Mouse (Mus musculus) frontal cortex, postnatal 36 days (tissue): ENCODE measurements around the gene Pnpla2.
A peak's percentile ranks its signal among the peaks of the same experiment; 100 is the strongest.
"Not testable (repeated sequence)": the region's sequence is repeated elsewhere in the genome, so short reads cannot be mapped to it uniquely, and the experiment has no call there.

Experiments used
- DNase-seq, 2 experiments: peaks; one replicate each; pipeline ENCODE4 v3.0.0; 2022; ENCODE audit warnings: low spot score in 2 of 2

Gene Pnpla2

DNA sequence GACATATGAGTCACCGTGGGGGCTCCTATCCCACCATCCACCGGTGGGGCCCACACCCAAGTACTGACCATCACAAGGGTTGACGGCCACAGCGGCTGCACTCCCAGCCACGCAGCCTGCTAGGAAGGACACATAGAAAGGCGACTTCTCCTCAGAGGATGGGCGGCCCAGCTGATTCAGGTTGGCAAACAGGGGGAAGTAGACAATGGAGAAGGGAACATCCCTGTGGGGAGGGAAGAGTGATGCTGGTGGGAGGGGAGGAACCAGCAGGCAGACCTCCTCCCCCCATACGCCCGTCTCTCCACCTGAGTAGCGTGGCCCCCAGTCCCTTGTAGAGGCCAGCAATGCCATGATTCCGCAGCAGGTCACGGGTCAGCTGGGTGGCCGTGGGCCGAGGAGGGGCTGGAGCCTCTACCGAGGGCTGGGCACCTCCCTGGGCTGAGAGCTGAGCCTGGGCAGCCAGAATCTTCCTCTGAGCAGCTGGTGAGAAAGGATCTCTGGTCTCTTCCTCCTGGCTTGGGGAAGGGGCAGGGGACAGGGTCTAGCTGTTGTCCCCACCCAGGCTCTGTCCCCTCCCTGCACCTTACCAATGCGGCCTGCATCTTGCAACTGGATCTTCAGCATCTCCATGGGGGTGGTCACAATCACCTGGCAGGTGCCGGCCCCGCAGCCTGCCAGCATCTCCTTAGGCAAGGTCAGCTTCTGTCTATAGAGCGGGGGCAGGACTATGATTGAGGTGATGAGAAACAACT lies 23.4 kb upstream of the Pnpla2 start:
- DNase-seq, result no peak

DNA sequence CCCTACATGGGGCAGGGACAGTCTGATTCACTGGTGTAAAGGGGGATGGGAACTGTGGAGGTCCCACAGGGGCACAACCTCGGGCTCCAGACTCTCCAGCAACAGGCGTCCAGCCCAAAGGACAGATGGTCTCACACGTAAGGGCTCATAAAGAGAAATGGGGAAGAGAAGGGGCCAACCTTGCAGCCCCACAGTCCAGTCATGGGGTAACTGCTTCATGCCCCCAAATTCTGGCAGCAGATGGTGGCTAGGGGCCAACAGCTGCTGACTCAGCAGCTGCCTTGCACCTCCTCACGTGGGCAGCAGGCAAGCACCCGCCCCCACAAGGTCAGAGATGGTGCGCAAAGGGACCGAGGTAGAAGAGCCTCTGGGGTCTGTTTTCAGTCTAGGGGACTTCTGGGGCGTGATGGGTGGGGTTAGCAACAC lies 22.8 kb upstream of the Pnpla2 start:
- no peak for DNase-seq

DNA sequence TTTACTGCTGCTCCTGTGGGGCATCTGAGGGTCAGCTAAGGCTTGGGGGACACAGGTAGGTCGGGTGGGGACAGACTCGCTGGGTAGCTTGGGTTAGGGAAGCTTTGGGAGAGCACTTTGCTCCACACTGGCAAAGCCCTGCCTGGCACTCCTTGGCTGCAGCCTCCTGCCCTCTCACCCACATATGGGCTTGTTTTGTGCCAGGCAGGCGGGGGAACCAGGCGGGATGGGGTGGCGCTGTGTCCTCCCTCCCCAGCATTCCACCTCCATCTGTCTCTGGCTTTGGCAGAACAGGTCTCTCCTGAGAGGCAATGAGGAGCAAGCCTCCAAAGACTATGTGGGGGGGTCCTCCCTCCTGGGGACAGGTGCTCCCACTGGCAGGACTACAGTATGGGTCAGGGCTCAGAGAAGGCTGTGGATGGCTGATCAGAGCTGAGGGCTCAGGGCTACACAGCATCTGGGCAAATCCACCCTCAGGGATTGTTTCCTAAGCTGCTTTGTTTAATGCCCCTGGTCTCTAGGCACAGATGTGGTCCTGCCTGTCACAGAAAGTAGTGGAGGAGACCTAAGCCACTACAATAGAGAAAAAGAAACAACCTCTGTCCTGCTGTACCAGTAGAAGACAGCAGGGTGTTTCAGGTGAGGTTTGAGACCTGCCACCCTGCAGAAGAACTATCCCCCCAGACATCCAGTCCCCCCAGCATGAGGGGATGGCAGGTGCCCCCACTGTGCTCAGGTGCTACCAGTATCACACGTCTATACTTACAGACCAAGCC lies 22.1 kb upstream of the Pnpla2 start:
- no peak for DNase-seq

DNA sequence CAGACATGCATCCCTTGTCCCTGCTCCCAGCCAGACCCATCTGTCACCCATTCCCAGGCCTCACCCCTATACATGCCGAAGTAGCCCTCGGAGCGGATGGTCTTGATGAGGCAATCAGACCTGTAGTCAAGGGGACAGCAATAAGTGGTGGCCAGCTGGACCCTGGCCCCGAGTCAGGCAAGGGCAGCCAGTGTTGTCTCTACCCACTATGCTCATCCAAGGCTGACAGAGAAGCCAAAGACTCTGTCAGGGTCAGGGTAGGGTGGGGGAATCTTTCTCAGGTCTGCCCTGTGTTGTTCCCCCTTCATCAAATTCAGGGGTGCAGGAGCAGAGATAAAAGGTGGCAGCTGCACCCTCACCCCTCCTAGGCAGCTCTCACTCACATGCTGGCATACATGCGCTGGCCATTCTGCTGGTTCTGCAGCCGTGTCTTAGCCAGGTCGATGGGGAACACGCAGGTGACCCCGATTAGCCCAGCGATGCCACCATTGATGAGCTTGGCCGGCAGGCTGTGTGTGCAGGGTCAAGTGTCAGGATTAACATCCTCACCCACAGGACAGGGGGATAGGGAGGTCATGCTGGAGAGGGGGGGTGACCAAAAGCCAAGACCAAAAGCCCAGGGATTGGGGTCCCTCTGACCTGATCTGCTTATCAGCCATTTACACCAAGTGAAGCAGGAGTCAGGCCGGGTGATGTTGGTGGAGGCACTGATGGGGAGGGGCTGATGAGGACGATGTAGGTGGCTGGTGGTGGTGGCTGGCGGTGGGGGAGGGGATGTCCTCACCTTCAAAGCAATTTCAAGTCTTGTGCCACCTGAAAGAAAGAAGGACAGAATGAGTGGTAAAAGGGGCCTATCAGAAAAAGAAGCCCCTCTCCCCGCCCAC lies 21.2 kb upstream of the Pnpla2 start:
- DNase-seq, result no peak

DNA sequence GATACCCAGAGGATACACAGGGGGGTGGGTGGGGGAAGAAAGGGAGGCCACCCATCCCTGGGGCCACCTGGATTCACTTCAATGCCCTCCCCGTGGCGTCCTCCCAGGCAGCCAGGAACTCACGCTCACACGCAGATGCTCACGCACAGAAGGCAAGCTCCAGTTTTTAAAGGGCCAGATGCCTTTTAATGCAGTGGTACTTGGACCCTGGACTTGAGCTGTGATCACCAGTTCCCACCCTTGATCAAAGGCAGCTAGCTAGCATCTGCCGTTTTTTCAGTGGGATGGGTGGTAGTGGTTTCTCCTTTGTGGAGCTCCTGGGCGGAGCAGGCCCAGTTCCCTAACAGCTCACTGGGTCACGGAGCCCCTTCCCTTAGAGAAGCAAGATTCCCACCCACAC lies 20.5 kb upstream of the Pnpla2 start:
- peak; percentile 70 to 80 for DNase-seq

DNA sequence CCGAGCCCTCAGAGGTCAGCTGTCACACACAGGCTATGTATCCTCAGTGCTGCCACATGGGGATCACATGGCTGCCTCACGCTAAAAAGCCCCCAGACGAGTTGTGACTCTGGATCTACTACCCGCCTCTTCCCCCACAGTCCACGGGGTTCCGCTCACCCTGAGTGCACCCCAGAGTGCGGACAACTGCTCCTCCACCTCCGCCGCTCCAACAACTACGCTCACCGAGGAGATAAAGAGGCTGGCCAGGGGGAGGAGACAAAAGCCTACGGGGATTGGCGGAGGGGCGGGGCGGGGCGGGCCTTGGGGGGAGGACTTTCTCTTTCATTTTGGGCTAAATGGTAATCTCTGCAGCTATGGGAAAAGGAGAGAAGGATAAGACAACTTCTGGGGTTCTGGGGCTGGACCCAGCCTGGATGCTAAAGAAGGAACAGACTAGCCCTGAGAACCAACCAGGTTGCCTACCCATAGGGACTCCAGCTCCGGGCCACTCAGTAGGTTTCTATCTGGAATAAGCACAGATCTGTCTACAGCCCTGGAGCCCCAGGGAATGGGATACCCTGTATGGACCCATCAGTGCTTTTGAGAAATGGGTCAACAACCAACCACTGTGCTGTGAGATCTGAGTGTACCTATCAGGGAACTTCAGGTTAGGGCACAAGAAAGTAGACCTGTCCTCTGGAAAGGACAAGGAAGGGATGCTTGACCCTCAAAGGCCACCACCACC lies 19.7 kb upstream of the Pnpla2 start:
- peak in 1 of 2 experiments; percentile 52 for DNase-seq

DNA sequence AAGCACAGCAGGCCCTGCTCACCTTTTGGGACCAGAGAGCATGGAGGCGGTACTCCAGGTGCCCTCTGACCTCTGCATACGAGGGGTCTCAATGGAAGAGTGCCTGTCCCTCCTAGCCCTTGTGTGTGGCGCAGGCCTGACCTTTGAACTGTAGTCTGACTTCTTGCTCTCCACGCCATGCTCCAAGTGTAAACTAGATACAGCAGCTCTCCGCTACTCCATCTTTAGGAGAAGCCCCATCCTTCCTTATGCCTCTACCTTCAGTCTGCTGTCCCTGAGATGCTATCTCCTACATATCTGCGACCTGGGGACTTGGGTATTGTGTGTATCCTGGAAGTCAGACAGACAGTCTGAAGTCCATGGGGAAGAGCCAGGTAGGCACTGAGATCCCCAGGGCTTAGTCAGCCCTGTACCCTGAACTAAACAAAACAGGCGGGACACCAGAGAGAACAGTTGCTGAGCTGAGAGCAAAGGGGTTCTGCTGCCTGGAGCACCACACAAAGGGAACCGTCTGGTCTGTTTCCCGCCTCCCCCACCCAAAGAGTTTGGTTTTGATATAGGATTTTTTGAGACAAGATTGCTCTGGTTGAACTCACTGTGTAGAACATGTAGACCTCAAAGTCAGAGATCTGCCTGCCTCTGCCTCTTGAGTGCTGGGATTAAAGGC lies 19.0 kb upstream of the Pnpla2 start:
- no peak for DNase-seq

DNA sequence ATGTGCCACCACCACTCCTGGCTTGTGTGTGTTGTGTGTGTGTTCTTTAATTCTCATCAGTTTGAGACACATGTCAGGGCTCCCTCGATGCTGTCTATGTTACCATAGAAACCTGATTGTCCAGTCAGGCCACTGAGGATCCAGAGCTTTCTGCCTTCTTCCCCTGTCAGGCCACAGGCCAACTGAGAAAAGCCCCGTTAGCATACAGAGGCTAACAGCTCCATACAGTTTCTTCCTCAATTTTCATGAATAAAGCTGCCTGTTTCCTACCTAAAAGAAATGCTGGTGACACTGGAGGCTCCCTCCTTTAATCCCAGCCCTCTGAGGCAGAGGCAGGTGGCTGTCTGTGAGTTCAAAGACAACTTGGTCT lies 18.5 kb upstream of the Pnpla2 start:
- no peak for DNase-seq

DNA sequence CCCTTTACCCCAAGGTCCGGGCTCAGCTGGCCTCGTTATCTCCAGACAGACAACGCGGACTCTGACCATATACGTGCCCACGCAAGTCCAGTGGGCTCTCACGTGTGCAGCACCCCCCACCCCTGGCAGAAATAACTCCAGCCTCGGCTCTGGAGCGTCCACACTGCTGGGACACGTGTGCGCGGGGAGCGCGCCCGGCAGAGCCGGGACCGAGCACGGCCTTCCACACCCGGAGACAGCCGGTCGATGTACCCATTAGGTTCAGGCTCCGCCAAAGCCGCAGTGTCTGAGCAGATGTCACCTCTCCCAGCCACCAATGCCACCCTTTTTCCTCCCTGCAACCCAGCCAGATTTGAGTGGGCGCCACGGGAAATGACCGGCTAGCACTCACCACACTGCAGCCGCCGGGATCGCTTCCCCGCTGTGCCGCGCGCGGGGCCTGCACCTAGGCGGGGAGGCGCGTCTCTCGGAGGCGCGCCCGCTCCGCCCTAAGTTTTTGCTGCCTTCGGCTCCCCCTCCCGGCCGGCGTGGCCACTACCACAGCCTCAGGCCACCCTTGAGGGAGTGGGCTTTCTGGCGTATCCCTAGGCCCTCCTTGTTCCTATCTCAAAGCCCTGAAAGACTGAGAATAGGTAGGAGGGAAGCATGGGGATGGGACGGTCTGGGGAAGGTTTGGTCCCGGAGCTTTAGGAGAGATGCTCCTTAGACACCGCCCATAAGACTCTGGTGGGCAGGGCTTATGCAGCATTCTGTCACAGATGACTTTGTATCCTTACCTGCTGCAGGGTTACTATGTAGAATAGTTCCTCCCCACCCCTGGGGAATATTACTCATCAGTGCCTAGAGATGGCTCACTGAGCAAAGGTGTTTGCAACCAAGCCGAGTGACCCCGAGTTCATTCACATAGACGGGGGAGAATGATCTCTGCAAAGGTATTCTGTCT lies 17.5 kb upstream of the Pnpla2 start, which contains the start of gene Slc25a22:
Gene Slc25a22 (minus strand): TSS at position 715 of the 943 bp plus-strand sequence.
- DNase-seq, result peak; percentile 83 to 85

DNA sequence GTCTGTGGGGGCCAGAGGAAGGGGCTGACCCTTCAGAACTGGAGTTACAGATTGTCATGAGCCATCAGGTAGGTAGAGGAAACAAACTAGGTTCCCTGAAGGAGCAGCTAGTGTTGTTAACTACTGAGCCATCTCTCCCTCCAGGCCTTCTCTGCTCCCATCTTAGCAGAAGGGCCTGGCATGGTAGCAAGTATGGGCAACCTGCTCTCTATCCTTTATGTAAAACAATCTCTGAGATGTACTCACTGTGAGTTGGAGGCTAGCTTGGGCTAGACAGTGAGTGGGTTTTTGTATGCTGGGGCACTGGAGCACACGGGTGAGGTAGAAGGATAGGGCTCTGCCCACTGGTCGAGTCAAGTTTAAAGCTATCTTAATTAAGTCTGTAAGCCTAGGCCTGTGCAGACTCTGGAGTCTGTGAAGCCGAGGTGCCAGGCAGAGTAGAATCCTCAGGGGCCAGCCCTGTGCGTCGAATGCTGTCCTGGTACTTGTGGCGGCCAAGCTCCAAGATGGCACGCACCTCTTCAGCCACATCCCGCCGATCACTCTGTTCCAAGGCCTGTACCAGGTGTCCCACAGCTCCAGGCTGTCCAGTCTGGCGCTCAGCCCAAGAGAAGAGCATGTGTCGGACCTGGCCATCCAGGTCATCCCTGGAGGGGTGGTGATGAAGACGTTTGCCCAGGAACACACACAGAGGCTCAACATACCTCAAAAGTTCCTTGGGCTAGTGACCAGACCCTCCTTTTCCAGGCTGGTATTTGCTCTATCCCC lies 16.6 kb upstream of the Pnpla2 start:
- no peak for DNase-seq

DNA sequence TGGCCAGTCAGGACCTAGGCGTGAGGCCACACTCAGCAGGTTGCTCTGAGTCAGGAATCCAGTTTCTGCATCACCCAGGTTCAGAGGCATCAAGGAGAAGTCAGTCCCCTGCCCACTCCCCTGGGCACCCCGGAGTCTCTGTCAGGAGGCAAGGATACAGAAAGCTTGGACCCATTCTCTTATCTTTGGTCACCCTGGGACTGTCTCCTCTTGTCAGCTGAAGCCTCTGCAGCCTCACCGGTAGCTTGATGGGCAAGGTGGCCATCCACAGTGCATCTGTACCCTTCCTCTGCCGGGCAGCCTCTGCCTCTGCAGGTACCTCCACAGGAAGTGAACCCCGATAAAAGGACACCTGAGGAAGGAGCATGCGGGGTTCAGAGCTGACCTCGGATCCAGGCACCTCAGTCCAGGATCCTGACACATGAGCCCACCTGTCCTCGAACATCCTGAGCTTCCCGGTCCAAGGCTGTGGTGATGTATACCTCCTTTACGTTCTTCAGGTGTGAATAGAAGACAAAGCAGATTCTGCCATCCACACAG lies 15.8 kb upstream of the Pnpla2 start:
- no peak for DNase-seq

DNA sequence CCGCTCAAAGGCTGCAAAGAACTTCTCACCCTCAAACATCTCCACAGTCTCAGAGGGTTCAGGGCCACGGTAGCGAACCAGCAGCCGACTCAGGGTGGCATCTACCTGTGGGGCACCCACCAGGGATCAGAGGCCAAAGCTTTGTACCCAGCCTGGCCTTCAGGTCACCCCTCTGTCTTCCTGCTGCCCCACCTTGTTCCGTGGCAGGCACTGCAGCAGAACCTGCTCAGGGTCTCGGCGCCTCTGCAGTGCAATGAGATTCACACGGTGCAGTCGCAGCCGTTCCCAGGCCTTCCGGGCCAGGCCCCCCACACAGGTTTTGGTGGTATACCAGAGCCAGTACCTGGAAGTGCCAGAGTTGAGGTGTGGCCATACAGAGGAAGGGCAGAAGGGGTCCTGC lies 15.2 kb upstream of the Pnpla2 start:
- DNase-seq, result no peak

DNA sequence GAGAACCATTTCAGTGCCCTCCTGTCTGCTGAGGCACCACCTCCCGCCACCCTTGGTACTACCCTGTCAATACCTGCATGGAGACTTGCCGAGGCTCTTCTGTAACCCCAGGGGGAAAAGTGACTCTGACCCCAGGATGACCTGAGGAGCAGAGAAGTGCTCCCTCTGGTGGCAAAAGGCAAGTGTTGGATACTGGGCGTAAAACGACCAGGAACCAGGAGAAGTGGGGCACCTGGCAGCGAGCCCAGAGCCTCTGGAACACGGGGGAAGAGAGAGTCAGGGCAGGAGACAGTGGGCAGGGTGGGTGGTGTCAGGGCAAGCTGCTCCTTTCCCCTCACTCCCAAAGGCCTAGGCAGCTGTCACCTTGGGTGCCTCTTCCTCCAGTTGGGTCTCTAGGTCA lies 14.4 kb upstream of the Pnpla2 start:
- peak in 1 of 2 experiments; percentile 49 for DNase-seq

DNA sequence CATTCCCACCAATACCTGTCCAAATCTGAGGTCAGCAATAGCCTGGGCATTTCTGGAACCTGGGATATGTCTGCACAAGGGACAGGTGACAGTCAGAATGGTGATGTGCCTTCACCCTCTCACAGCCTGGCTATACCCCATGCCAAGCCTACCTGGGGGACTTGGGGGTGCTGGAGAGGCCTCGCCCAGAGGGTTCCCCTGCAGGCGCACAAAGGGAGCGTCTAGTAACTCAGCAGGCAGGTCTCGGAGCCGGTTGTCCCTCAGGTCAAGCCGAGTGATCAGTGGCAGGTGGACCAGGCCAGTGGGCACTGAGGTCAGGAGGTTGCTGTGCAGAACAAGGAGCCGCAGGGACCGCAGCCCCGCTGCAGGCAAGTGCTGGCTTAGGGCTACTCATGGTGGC lies 13.5 kb upstream of the Pnpla2 start:
- DNase-seq, result no peak

DNA sequence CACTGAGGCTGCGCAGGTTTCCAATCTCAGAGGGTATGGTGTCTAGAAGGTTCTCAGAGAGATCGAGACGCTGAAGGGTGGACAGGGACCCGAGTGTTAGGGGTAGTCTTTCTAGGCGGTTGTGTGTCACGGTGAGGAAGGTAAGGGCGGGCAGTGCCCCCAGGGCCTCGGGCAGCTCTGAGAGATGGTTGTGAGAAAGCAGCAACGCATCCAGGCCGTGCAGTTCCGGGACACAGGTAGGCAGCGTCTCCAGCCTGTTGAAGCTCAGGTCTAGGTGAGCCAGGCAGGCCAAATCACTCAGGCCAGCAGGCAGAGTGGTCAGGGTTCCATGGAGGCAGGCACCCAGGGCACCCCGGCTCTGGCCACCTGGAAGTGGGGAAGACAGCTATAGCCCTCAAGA lies 12.8 kb upstream of the Pnpla2 start:
- DNase-seq, result no peak

DNA sequence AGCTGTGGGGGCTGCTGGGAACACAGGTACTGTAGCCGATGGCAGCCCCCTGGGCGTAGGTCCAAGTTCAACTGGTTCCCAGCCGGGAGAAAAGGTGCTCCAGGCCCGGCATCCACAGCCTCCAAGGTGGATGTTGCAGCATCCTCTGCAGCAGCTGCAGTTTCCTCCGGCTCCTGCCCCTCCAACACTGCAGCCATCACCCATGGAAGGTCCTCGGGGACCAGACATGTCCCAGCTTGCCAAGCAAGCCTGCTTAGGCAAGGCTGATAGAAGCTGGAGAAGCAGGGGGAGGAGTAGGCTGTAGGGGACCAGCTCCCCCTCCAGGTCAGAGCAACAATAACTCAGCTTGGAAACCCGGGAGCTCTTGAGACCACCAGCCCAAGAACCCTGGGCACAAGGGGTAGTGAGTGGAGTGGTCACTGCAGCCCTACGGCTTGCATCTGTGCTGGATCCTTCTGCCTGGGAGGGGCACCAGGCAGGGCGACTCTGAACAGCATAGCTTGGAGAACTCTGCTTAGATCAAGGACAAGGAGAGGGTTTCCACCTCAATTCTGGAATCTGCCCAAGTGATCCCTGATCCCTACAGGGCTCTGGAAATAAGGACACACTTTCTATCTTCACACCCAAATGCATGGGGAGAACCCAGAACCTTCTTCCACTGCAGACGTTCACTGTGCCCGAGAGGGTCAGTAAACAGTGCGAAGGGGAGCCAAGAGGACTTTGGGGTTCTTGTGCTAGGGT lies 11.7 kb upstream of the Pnpla2 start:
- no peak for DNase-seq

DNA sequence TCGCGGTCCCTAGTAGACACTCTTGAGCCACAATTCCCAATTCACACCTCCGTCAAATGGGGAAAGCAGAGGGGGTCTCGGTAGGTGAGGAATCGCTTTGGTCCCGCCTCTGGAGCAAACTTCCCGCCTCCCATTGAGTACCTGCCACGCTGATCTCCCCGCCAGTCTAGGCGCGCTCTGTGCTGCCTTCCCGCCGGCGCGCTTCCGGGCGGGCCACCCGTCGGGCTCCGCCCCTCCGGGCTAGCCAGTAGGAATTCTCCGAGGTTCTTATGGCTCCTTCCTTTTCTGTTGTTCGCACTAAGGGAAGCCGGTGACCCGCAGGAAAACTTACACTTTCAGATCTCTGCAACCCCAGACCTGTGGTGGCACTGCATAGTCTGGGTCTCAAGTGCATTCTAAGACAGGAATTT lies 11.2 kb upstream of the Pnpla2 start, which contains the start of gene Pidd1:
Gene Pidd1 (minus strand): TSS at position 198 of the 410 bp plus-strand sequence.
- no peak for DNase-seq

DNA sequence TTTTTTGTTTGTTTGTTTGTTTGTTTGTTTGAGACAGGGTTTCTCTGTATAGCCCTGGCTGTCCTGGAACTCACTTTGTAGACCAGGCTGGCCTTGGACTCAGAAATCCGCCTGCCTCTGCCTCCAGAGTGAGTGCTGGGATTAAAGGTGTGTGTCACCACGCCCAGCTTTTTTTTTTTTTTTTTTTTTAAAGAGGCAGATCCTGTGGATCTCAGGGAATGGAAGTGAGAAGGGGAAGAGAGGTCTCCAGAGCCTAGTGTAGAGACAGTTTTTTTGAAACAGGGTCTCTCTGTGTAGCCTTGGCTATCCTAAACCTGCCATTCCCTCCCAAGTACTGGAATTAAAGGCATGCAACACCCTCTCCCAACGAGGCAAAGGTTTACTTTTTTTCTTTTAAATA lies 8.6 kb upstream of the Pnpla2 start:
- DNase-seq, result not testable (repeated sequence)
